Mouse (Mus musculus) embryonic facial prominence, embryonic 14.5 days (tissue): ENCODE results near the gene Hes2. TPM values are rescaled to one million over a fixed set of nuclear protein-coding genes. Genes with fewer than 3 reads are reported as not detected.

Experiments
- ATAC-seq: fragments of 200-750 bp; cut with Nextera tagmentation; 2 replicates; pipeline ENCODE4 v1.8.0; 2017; ENCODE audit warnings: low read depth, moderate number of reproducible peaks, moderate TSS enrichment
- DNase-seq: peaks from one replicate; pipeline ENCODE4 v3.0.0-alpha.2; 2015; ENCODE audit warnings: low spot score
- H3K27ac ChIP-seq: fragments of 300-500 bp; sonication (generic); replicated peaks from 2 replicates; pipeline ENCODE4 v1.5.1; 2014; ENCODE audit warnings: low read depth, mild to moderate bottlenecking, low read length, moderate library complexity
- H3K27me3 ChIP-seq: fragments of 300-500 bp; sonication (generic); replicated peaks from 2 replicates; pipeline ENCODE4 v1.6.1; 2014; ENCODE audit warnings: low read length; ENCODE audit not compliant: control insufficient read depth, insufficient read depth
- H3K36me3 ChIP-seq: fragments of 300-500 bp; sonication (generic); 2 replicates; pipeline ENCODE4 v1.6.1; 2014; ENCODE audit warnings: low read length, mixed read lengths; ENCODE audit not compliant: control insufficient read depth, insufficient read depth
- H3K4me1 ChIP-seq: fragments of 300-500 bp; sonication (generic); 2 replicates; pipeline ENCODE4 v1.6.1; 2014; ENCODE audit warnings: antibody characterized with exemption, low read length; ENCODE audit not compliant: control insufficient read depth, insufficient read depth
- H3K4me2 ChIP-seq: fragments of 300-500 bp; sonication (generic); 2 replicates; pipeline ENCODE4 v1.6.1; 2014; ENCODE audit warnings: low read depth, mild to moderate bottlenecking, low read length, moderate library complexity, mixed read lengths
- H3K4me3 ChIP-seq: fragments of 300-500 bp; sonication (generic); 2 replicates; pipeline ENCODE4 v1.5.1; 2014; ENCODE audit warnings: low read depth, mild to moderate bottlenecking, low read length
- H3K9ac ChIP-seq: fragments of 300-500 bp; sonication (generic); 2 replicates; pipeline ENCODE4 v1.6.1; 2014; ENCODE audit warnings: low read depth, mild to moderate bottlenecking, low read length, moderate library complexity, mixed read lengths
- H3K9me3 ChIP-seq: fragments of 300-500 bp; sonication (generic); 2 replicates; pipeline ENCODE4 v1.6.1; 2016; ENCODE audit warnings: low read length; ENCODE audit not compliant: control insufficient read depth
- WGBS: fragments of 180-500 bp; shearing (Covaris S2); extraction: QIAGEN DNeasy Blood & Tissue Kit; methylation state at CpG from one replicate; pipeline ENCODE4 v1.1.7; 2014; 5-methylcytosine and 5-hydroxymethylcytosine counted together
- polyA plus RNA-seq: library from polyadenylated mRNA; unstranded; fragments of >200 nt; fragmentation: Nextera tagmentation; extraction: Ambion mirVana; gene quantifications from 2 replicates; pipeline ENCODE4 v1.2.1, GENCODE M21; 2014

The Hes2 gene
- polyA plus RNA-seq, 1 experiment from 2014 or later: 0.25 TPM

DNA sequence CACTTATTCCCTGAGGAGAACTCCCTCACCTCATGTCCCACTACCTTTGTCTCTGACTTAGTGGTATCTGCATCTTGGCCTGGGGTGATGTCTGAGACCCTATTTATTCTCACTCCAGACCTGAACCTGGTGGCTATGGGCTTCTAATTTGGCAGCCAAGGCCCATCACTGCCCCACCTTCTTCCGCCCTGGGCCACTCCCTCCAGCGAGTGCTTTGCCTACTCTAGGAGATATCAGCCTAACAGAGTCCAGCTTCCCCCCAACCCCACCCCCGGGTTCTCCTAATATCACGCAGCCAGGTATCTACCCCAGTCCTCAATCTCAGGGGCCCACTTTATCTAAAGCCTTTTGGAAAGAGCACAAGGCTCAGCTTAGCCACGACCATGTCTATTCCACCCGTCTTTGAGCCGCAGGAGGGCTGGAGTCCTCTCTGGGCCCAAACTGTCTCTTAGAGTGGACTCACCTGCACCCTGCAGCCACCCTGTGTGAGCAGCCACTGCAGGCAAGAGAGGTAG, 7.2 kb upstream of the Hes2 start:
- Histone ChIP-seq H3K4me3 (peak overlapping the region; percentile 43), H3K4me1 (peaks cover 3% of the 10 kb centered on the region; the same call in 1 of the 2 replicates), H3K27ac (no peak overlapping the region), H3K27me3 (peaks cover 64% of the 10 kb centered on the region), H3K9me3 (no peaks in the 10 kb centered on the region), H3K4me2 (peak overlapping the region; percentile 68), H3K9ac (no peak overlapping the region), H3K36me3 (no peaks in the 10 kb centered on the region)
- no peak for ATAC-seq
- WGBS: 23% methylated on average over 7 of the region's 7 CpGs
- DNase-seq: no peak

DNA sequence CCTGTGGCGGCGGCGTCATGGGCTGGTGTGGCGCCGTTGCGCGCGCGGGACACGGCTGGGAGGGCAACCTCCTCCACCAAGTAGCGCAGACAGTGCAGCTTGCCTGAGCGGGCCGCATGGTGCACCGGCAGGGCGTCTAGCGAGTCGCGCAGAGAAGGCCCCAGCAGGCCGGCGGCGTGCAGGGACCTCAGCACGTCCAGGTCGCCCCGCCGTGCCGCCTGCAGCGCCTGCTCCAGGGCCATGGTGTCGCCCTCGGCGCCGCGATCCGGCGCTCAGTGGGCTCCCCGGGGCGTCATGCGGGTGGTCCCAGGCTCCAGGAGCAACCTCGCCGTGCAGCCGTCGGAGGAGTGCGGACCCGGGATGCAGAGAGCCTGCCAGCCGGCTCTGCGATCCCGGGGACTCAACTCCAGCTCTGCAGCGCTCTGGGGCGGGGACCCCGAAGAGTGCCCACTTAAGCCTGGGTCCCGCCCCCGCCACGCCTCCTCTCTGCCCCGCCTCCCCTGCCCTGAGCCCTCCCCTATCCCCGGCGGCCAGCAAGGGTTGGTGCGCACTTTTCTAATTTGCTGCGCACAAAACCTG, 6.6 kb upstream of the Hes2 start, which contains the start of gene Espn:
Espn (minus strand) TSS at position 406 of the 579 bp plus-strand sequence.
- DNase-seq: peak; percentile 72
- ATAC-seq: peak; percentile 87
- Histone ChIP-seq H3K9ac (peak within 1 kb of the TSS; percentile 43), H3K27ac (no peak within 1 kb of the TSS), H3K9me3 (no peaks in the 10 kb centered on the region), H3K4me3 (peak within 1 kb of the TSS; percentile 43), H3K27me3 (peaks cover 66% of the 10 kb centered on the region), H3K4me1 (peaks cover 3% of the 10 kb centered on the region; the same call in 1 of the 2 replicates), H3K36me3 (no peaks in the 10 kb centered on the region), H3K4me2 (peak within 1 kb of the TSS; percentile 68)
- 1% methylated on average over 16 of the region's 57 CpGs for WGBS

DNA sequence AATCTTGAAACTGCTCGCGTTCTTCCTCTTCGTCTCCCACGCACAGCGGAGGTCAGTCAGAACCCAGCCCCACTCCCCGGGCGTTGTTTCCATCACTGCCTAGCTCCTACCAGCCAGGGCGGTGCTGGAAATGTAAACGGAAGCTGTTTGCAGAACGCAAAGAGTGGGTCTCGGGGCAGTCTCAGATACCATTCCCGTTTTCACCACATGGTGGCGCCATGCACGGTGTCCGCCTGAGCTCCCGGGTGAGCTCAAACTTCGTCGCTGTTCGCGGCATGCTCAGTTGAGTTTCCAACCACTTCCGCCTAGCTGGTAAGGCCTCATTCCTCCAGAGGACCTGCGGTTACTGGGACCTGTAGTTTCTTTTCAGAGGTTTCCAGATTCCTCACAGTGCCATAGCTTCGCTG, 4.9 kb upstream of the Hes2 start:
- Histone ChIP-seq H3K9ac (no peak overlapping the region), H3K4me2 (peak overlapping the region; percentile 39), H3K27ac (no peak overlapping the region), H3K9me3 (no peaks in the 10 kb centered on the region), H3K4me3 (peak overlapping the region; percentile 10; the same call in 1 of the 2 replicates), H3K27me3 (peaks cover 83% of the 10 kb centered on the region), H3K36me3 (no peaks in the 10 kb centered on the region), H3K4me1 (peaks cover 3% of the 10 kb centered on the region)
- peak; percentile 85 for DNase-seq
- WGBS: 4% methylated on average over 23 of the region's 23 CpGs
- peak; percentile 34; the same call in 1 of the 2 replicates for ATAC-seq

DNA sequence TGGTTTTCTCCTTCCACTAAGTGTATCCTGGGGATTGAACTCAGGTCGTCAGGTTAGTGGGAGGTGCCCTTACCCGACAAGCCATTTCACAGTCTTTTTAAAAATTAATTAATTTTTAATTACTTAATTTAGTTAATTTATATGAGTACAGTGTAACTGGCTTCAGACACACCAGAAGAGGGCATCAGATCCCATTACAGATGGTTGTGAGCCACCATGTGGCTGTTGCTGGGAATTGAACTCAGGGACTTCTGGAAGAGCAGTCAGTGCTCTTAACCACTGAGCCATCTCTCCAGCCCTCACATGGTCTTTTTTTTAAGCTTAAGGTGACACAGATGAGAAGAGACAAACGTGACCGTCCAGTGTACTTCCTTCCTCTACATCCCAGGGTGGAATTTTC, 3.6 kb upstream of the Hes2 start:
- ATAC-seq (no peak), DNase-seq (no peak)
- Histone ChIP-seq H3K9ac (no peak overlapping the region), H3K9me3 (no peaks in the 10 kb centered on the region), H3K27me3 (peaks cover 86% of the 10 kb centered on the region), H3K36me3 (no peaks in the 10 kb centered on the region), H3K27ac (no peak overlapping the region), H3K4me1 (peaks cover 3% of the 10 kb centered on the region), H3K4me3 (no peak overlapping the region), H3K4me2 (no peak overlapping the region)
- 59% methylated on average over 4 of the region's 4 CpGs for WGBS

- 13% methylated on average over 21 of the region's 21 CpGs for WGBS
- no peaks in the 10 kb centered on the region for H3K36me3 ChIP-seq
- no peak for ATAC-seq
- H3K27ac ChIP-seq: no peak overlapping the region
- peak overlapping the region; percentile 50 for H3K4me2 ChIP-seq
- peak overlapping the region; percentile 23 for H3K4me3 ChIP-seq
- no peaks in the 10 kb centered on the region for H3K9me3 ChIP-seq
- peaks cover 3% of the 10 kb centered on the region for H3K4me1 ChIP-seq
- H3K27me3 ChIP-seq: peaks cover 86% of the 10 kb centered on the region
- H3K9ac ChIP-seq: no peak overlapping the region
- peak; percentile 28 for DNase-seq
These were observed 685 bp upstream of the Hes2 start for GRCm38 (mm10) chr4:152157779-152158584.

- Histone ChIP-seq H3K36me3 (no peaks in the 10 kb centered on the region), H3K27me3 (peaks cover 79% of the 10 kb centered on the region), H3K4me3 (peak overlapping the region; percentile 23), H3K4me1 (no peaks in the 10 kb centered on the region; the same call in 1 of the 2 replicates), H3K4me2 (0 out of 2 replicates have a peak overlapping the region, but pooled peaks have one; percentile 50), H3K9ac (no peak overlapping the region), H3K9me3 (no peaks in the 10 kb centered on the region), H3K27ac (no peak overlapping the region)
- DNase-seq (no peak), ATAC-seq (no peak)
- 2% methylated on average over 19 of the region's 19 CpGs for WGBS
These were observed 615 bp downstream of the Hes2 start for GRCm38 (mm10) chr4:152159285-152159678.

DNA sequence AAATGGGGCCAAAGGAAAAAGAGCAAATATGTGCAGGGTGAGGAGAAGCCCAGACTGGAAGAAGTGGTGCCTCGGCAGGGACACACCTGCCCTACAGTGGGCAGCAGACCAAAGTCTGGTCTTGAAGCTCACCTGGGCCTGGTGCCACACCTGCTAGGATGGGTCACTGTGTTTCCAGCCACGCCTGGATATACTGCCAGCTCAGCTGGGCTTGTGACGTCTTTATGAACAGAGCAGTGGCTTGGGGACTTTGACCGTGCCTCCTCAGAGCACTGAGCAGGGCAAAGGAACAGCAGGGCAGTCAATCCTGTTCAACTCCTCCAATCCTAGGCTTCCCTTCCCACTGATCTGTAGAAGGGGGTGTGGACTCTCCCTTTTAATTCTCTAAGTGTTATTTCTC, 2.1 kb downstream of the Hes2 start:
- H3K27me3 ChIP-seq: peaks cover 67% of the 10 kb centered on the region
- no peaks in the 10 kb centered on the region for H3K9me3 ChIP-seq
- WGBS: 40% methylated on average over 3 of the region's 4 CpGs
- H3K4me1 ChIP-seq: no peaks in the 10 kb centered on the region; the same call in 1 of the 2 replicates
- H3K4me3 ChIP-seq: no peak overlapping the region
- no peak for DNase-seq
- H3K27ac ChIP-seq: no peak overlapping the region
- H3K9ac ChIP-seq: no peak overlapping the region
- ATAC-seq: no peak
- H3K36me3 ChIP-seq: no peaks in the 10 kb centered on the region
- H3K4me2 ChIP-seq: no peak overlapping the region

GRCm38 (mm10) chr4:152161601-152162000, 2.9 kb downstream of the Hes2 start:
- Histone ChIP-seq H3K36me3 (no peaks in the 10 kb centered on the region), H3K4me2 (no peak overlapping the region), H3K4me1 (no peaks in the 10 kb centered on the region; the same call in 1 of the 2 replicates), H3K4me3 (no peak overlapping the region), H3K27me3 (peaks cover 67% of the 10 kb centered on the region), H3K9ac (no peak overlapping the region), H3K9me3 (no peaks in the 10 kb centered on the region), H3K27ac (no peak overlapping the region)
- ATAC-seq (no peak), DNase-seq (no peak)
- 79% methylated on average over 6 of the region's 6 CpGs for WGBS
